In genomic region chr1:127677661-127678580, GRCm38 (mm10) we compare ENCODE assay signal across 8 mouse cellular contexts. TPM values are rescaled to one million over a fixed set of nuclear protein-coding genes. Genes with fewer than 3 reads are reported as not detected.
DNase-seq lines count a peak whose midpoint lies in the region; ATAC-seq and TF ChIP-seq lines count a peak whose summit lies in the region.

No protein-coding gene starts in this region.

- H3K9me3 ChIP-seq in heart, embryonic 13.5 days = 0 out of 2 replicates have a peak, but pooled peaks cover 3% of the 10 kb centered on the region
- H3K9me3 ChIP-seq in kidney, embryonic 15.5 days (replicated peaks) = no peaks in the 10 kb centered on the region

- 4% methylated on average over 59 of the region's 64 CpGs for WGBS in heart, embryonic 13.5 days
- WGBS in kidney, embryonic 15.5 days = 2% methylated on average over 58 of the region's 64 CpGs
- 2% methylated on average over 64 of the region's 64 CpGs for WGBS in spleen, adult 2 months

- DNase-seq in testis, postnatal 14 days (ENCODE audit: low spot score) = no peak
- DNase-seq in cerebellum, adult 9-10 months = peak; percentile 81
- peak; percentile 45 for DNase-seq in lung, postnatal 14 days
- DNase-seq in spleen, adult 2 months (ENCODE audit: low read depth in 1 of 2, low spot score in 2 of 2) = peak in 1 of 2 experiments; percentile 70
- no peak for DNase-seq in layer of hippocampus, adult 9-11 months

- no peak overlapping the region for H3K27ac ChIP-seq in testis, adult 2 months (ENCODE audit: control insufficient read depth, insufficient read depth, low read depth, low read length)
- H3K27ac ChIP-seq in heart, embryonic 13.5 days (replicated peaks) = 0 out of 2 replicates have a peak overlapping the region, but pooled peaks have one; percentile 28
- H3K27ac ChIP-seq in kidney, embryonic 15.5 days = no peak overlapping the region
- H3K27ac ChIP-seq in spleen, adult 2 months (ENCODE audit: insufficient read depth, low read length) = peak overlapping the region; percentile 69; the same call in 1 of the 2 replicates

- no peak for TF ChIP-seq POLR2A in testis, adult 2 months (IDR thresholded peaks at IDR 0.05; ENCODE audit: control insufficient read depth, low read depth, low read length)
- peak; percentile 55 for TF ChIP-seq POLR2A in spleen, adult 2 months (IDR thresholded peaks at IDR 0.05; ENCODE audit: low read depth, low read length)

- no peaks in the 10 kb centered on the region for H3K36me3 ChIP-seq in testis, adult 2 months (ENCODE audit: control insufficient read depth, insufficient read depth, low read length)
- no peaks in the 10 kb centered on the region for H3K36me3 ChIP-seq in heart, embryonic 13.5 days
- no peaks in the 10 kb centered on the region for H3K36me3 ChIP-seq in kidney, embryonic 15.5 days
- no peaks in the 10 kb centered on the region for H3K36me3 ChIP-seq in spleen, adult 2 months (ENCODE audit: control insufficient read depth, insufficient read depth, low read length)

- TF ChIP-seq CTCF in testis, adult 2 months (IDR thresholded peaks at IDR 0.05; ENCODE audit: control insufficient read depth, insufficient read depth, insufficient replicate concordance, low read depth, low read length) = no peak
- TF ChIP-seq CTCF in spleen, adult 2 months (IDR thresholded peaks at IDR 0.05; ENCODE audit: extremely low read depth, insufficient read depth, insufficient read length, insufficient replicate concordance) = no peak

- peak overlapping the region; percentile 99 for H3K4me2 ChIP-seq in heart, embryonic 13.5 days
- H3K4me2 ChIP-seq in kidney, embryonic 15.5 days = peak overlapping the region; percentile 99

- peak overlapping the region; percentile 81 for H3K9ac ChIP-seq in heart, embryonic 13.5 days
- H3K9ac ChIP-seq in kidney, embryonic 15.5 days = peak overlapping the region; percentile 36; the same call in 1 of the 2 replicates

- peaks cover 3% of the 10 kb centered on the region; the same call in 1 of the 2 replicates for H3K27me3 ChIP-seq in testis, adult 2 months (ENCODE audit: control insufficient read depth, insufficient read depth, low read length)
- H3K27me3 ChIP-seq in heart, embryonic 13.5 days (replicated peaks) = peaks cover 77% of the 10 kb centered on the region
- H3K27me3 ChIP-seq in kidney, embryonic 15.5 days = peaks cover 90% of the 10 kb centered on the region
- no peaks in the 10 kb centered on the region; the same call in 1 of the 2 replicates for H3K27me3 ChIP-seq in spleen, adult 2 months (ENCODE audit: control insufficient read depth, insufficient read depth, low read length)

- H3K4me3 ChIP-seq in testis, adult 2 months (ENCODE audit: control insufficient read depth, low read depth, low read length) = peak overlapping the region; percentile 38
- H3K4me3 ChIP-seq in heart, embryonic 13.5 days = peak overlapping the region; percentile 72
- peak overlapping the region; percentile 55 for H3K4me3 ChIP-seq in kidney, embryonic 15.5 days (replicated peaks)
- H3K4me3 ChIP-seq in spleen, adult 2 months (ENCODE audit: extremely low read depth, insufficient read depth, insufficient read length) = peak overlapping the region; percentile 66

- no peak for ATAC-seq in heart, embryonic 13.5 days (ENCODE audit: extremely low read depth, insufficient number of reproducible peaks, low FRiP score, low TSS enrichment)
- peak; percentile 69 for ATAC-seq in kidney, embryonic 15.5 days (replicated peaks; ENCODE audit: low FRiP score)

- H3K4me1 ChIP-seq in testis, adult 2 months (ENCODE audit: control insufficient read depth, insufficient read depth, low read length) = peaks cover 15% of the 10 kb centered on the region
- H3K4me1 ChIP-seq in heart, embryonic 13.5 days = peaks cover 19% of the 10 kb centered on the region
- H3K4me1 ChIP-seq in kidney, embryonic 15.5 days = peaks cover 22% of the 10 kb centered on the region
- H3K4me1 ChIP-seq in spleen, adult 2 months (ENCODE audit: control insufficient read depth, insufficient read depth, insufficient read length) = peaks cover 14% of the 10 kb centered on the region

RNA-seq across cellular contexts. Expression of gene Tmem163, which starts 1.4 kb away (rescaled TPM):
- 0.22 and 0.30 TPM in 2 replicates for polyA plus RNA-seq in testis, adult 2 months (2012; rRNA removed)
- polyA plus RNA-seq in heart, embryonic 13.5 days (2015; fragmentation: Nextera tagmentation; extraction: Ambion mirVana) = 22.4 and 23.6 TPM in 2 replicates
- polyA plus RNA-seq in kidney, embryonic 15.5 days (2015; fragmentation: Nextera tagmentation; extraction: Ambion mirVana) = 0.61 and 0.73 TPM in 2 replicates
- 10.6 and 17.5 TPM in 2 replicates for polyA plus RNA-seq in spleen, adult 2 months (2012; rRNA removed)

RNA-seq across cellular contexts. Expression of gene Acmsd, which starts 51.3 kb away (rescaled TPM):
- polyA plus RNA-seq in testis, adult 2 months (2012; rRNA removed) = not detected in 2 replicates
- 0.49 and 0.56 TPM in 2 replicates for polyA plus RNA-seq in heart, embryonic 13.5 days (2015; fragmentation: Nextera tagmentation; extraction: Ambion mirVana)
- polyA plus RNA-seq in kidney, embryonic 15.5 days (2015; fragmentation: Nextera tagmentation; extraction: Ambion mirVana) = 0.93 and 1.1 TPM in 2 replicates
- polyA plus RNA-seq in spleen, adult 2 months (2012; rRNA removed) = 0.26 and 0.43 TPM in 2 replicates

Comparison
In these comparisons a context has a peak if more than half of its experiments do, and no peak if none do; other contexts are left out.
1. H3K27ac ChIP-seq: peak in heart, embryonic 13.5 days (single experiment) and spleen, adult 2 months (single experiment); none in testis, adult 2 months (single experiment) and kidney, embryonic 15.5 days (single experiment).
2. DNase-seq: peak in cerebellum, adult 9-10 months (single experiment) and lung, postnatal 14 days (single experiment); none in testis, postnatal 14 days (single experiment) and layer of hippocampus, adult 9-11 months (single experiment).
3. Peak in every context shown above with its lines, with median percentiles within 50 percentile points of each other: H3K4me3 ChIP-seq.